Mouse (Mus musculus): ENCODE results near the gene Rnf220.
"Not testable (repeated sequence)": the region's sequence is repeated elsewhere in the genome, so short reads cannot be mapped to it uniquely, and the experiment has no call there.

Rnf220 gene

DNA sequence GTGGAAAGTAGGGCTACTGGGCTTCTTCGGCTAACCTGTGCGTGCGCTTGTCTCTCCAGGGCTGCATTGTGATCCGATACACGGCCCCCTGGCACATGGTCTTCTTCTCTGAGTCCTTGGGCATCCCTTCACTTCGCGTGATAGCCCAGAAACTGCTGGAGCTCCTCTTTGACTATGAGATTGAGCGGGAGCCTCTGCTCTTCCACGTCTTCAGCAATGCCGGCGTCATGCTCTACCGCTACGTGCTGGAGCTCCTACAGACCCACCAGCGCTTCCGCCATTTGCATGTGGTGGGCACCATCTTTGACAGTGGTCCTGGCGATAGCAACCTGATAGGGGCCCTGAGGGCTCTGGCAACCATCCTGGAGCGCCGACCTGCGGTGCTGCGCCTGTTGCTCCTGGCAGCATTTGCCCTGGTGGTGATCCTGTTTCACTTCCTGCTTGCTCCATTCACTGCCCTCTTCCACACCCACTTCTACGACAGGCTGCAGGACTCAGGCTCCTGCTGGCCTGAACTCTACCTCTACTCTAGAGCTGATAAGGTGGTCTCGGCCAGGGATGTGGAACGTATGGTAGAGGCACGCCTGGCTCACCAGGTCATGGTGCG lies 228.9 kb downstream of the Rnf220 start:
- DNase-seq (ENCODE audit: extremely low spot score) = no peak

DNA sequence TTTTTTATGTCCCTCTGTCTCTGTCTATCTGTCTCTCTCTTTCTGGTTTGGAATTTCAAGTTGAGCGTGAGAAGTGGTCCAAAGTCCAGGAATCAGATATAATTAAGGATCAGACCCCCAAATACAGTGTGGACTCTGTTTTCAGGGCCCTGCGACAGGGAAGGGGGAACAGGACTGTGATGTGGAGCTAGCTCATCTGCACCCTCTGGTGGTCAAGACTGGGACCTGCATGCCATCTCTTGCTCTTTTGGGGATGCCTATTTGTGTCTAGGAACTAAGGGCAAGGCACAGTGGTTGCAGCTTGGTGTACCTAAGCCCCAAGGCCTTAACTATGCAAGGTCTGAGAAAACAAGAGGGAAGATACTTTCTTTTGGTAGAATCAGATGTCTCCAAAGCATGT lies 229.6 kb downstream of the Rnf220 start:
- DNase-seq (ENCODE audit: extremely low spot score) = peak; percentile 82

DNA sequence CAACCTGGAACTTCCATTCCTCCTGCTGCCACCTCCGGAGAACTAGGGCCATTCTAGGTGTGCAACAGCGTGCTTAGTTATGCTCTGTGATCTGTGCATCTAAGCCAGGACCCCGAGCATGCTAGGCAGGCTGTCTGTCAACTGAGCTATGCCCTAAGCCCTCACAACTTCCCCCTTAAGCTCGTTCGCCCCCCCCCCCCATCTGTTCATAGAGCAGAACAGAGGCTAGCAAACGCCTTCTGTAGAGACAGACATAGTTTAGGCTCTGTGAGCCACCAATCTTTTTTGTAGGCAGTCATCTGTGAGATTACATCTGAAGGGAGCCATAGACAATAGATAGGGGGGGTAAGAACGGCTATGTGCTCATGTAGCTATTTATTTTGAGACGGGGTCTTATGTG lies 233.9 kb downstream of the Rnf220 start:
- no peak for DNase-seq (ENCODE audit: extremely low spot score)

DNA sequence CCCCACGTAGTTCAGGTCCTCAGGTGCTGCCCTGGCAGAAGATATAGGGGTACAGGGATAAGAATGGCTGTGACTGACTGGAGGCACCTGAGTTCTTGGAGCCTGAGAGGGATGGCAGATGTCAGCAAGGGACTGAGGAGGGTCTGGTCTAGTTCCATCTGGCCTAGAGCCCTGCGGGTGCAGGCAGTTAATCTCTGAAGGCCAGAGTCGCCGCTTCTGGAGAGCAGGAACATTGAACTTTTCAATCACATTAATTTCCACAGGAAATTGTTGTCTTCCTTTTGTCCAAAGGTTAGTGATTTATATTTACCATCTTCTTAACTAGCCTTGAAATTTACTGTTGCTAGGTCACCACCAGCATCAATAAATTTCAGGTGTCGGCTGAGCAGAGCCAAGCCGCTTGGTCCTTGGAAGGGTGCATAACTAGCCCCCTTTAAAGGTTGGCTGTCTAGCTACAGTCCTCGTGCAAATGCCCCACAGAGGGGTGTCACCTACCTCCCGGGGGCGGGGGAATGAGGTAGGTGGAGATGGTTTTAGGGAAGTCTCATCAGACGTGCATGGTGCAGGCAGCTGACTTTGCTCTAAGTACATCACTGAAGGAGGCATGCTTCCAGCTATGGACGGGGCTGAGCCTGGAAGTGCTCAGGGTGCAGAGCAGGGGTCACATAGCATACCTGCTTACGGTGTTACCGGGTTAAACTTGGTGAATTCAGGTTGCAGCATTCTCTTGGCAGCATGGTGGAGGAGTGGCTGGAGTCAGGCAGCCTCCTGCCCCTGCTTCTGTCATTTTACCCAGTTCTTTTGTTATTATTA lies 234.5 kb downstream of the Rnf220 start:
- no peak for DNase-seq (ENCODE audit: extremely low spot score)

DNA sequence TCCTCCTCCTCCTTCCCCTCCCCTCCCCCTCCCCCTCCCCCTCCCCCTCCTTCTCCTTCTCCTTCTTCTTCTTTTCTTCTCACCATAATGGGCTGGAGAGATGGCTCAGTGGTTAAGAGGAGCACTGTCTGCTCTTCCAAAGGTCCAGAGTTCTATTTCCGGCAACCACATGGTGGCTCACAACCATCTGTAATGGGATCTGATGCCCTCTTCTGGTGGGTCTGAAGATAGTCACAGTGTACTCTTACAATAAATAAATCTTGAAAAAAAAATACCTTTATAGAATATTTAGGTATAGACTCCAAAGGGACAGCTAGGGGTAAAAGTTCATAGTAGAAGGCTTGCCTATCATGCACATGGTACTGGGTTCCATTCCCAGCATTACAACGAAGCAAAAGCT lies 235.6 kb downstream of the Rnf220 start:
- no peak for DNase-seq (ENCODE audit: extremely low spot score)

DNA sequence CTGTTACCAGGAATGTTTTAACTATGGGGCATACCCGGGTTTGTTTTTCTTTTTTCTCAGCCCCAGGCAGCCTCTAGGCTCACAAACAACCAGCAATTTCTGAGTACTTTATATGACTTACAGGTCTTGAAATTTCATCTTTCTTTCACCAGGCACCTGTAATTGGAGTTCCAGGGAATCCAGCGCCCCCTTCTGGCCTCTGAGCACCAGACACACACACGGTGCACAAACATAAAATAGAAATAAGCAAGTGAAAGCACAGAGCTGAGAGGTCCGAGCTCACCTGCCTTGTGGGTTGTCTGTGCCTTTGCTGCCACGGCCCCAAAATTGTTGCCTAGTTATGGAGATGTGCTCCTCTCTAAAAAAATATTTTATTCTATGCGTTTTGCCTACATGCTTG lies 236.9 kb downstream of the Rnf220 start:
- not testable (repeated sequence) for DNase-seq (ENCODE audit: extremely low spot score)

DNA sequence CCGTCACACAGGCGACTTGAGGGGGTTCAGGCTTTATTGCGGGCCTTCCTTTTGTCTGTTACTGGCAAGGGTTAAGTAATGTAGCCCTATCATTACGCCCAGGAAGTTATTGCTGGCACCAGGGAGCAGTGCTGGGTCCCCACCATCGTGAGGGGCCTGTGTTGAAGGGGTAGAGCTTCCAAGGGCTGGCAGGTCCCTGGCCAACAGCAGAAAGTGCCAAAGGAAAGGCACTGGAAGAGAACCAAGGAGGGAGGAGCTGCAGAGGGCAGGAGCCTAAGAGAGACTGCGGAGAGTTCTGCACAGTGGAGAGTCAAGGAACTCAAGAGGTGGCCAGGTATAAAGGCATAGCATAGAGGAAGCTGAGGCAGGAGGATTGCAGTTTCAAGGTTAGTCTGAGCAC lies 242.2 kb downstream of the Rnf220 start:
- no peak for DNase-seq (ENCODE audit: extremely low spot score)

DNA sequence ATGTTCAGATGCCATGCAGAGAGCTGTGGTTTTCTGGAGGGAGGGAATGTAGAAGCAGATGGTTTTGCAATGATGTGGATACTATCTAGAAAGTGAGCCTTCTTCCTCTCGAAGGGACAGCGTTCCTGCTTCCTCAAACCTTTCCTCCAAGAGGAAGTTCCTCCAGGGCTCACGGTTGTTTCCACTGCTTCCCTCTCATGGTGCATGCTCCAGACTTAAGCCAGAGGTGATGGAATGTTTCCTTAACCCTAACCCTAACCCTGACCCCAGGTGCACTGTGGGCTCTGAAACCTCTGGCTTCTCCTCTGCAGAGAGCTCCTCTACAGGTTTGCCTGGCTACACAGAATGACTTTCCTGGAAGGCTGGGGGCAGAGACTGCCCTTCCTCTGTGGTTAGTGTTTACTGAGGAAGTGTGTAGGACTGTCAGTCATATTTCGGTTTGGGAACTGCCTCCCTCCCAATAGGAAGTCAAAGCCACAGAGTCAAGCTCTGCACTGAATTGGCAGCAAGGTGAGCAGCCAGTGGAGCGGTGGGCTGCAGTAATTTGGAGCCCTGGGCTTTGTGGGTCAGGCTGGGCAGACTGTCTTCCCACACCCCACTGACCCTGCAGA lies 242.7 kb downstream of the Rnf220 start:
- DNase-seq (ENCODE audit: extremely low spot score) = no peak

DNA sequence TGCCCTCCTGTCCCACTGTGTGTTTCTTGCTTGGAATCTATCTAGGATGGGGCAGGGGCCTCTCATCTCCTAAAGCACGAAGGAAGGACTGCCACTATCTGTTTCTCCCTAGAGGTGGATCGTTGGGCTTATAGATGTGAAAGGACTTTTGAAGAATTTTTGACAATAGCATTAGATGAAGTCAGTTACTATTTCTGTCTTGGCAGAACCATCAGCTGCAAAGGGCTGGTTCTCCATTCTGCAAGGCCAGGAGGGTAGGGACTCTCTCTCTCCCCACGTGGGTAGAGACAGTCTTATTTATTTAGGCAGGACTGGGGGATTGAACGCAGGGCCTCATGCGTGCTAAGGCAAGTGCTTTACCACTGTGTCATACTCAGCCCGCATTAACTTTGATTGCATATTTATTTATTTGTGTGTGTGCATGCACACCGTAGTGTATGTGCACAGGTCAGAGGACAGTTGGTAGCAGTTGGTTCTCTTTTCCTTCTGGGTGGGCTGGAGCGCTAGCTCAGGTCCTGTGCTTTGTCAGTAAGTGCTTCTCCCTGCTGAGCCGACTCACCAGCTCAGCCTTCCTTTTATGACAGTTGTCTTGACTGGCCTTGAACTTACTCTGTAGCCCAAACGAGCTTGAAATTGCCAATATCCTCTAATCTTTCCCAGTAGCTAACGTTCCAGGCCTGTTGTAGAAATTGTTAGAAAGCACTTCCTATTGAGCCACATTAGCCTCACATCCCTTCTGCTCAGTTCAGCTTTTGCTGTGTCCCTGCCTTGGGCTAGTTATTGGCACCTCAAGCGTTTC lies 243.4 kb downstream of the Rnf220 start:
- no peak for DNase-seq (ENCODE audit: extremely low spot score)

DNA sequence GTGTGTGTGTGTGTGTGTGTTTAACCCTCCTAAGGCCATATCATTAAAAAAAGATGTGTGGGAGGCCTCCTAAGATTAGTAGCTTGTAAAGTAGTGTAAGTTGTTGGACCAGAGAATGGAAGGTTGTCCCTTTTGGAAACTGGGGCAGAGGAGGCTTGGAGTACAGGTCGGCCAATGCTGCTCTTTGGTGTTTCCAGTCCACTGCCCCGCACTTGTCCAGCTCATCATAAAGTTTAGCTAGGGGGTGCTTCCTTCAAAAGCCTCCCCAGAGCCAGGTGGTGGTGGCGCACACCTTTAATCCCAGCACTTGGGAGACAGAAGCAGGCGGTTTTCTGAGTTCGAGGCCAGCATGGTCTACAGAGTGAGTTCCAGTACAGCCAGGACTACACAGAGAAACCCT lies 244.1 kb downstream of the Rnf220 start:
- no peak for DNase-seq (ENCODE audit: extremely low spot score)

DNA sequence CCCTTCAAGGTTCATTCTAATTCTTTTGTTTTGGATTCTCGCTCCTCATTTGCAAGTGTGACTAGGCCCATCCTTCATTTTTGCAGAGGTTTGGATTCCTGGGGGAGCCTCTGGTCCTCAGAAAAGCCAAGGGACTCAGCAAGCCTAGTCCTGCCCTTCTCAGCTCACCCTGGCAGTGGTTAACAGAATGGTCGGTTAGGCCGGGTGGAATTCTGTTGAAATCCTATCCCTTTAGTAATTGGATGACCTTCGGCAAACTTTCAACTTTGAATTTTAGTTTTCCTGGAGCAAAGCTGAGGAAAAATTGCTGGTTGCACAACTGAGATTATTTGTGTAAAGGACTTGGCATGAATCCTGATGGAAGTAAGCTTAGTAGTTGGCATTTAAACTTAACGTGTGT lies 244.5 kb downstream of the Rnf220 start:
- DNase-seq (ENCODE audit: extremely low spot score) = no peak

DNA sequence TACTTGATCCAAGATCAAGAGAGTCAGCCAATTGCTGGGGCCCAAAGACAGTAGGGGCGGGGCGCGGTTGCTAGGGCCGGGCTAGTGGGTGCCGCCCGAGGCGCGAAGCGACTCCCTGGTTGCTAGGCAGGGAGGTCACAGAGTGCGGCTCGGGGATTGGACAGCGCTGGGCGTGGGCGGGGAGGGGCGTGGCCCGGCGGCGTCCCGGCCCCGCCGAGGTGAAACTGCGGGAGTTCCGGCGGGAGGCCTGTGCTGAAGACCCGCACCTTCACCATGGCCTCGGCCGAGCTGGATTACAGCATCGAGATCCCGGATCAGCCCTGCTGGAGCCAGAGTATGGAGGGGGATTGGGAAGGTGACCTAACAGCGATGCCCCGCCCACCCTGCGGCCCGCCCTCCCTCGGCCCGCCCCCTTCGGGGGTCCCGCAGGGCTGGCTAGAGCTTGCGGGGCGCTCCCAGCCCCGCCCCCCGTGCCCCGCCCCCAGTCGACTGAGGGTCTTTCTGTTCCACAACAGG lies 245.0 kb downstream of the Rnf220 start, which contains the start of the genes Tmem53 and Armh1:
Gene Tmem53, plus strand, starts transcription at position 151 of the 516 bp plus-strand sequence.
Gene Armh1, minus strand, starts transcription at position 325 of the 516 bp plus-strand sequence.
- peak; percentile 97 for DNase-seq (ENCODE audit: extremely low spot score)

DNA sequence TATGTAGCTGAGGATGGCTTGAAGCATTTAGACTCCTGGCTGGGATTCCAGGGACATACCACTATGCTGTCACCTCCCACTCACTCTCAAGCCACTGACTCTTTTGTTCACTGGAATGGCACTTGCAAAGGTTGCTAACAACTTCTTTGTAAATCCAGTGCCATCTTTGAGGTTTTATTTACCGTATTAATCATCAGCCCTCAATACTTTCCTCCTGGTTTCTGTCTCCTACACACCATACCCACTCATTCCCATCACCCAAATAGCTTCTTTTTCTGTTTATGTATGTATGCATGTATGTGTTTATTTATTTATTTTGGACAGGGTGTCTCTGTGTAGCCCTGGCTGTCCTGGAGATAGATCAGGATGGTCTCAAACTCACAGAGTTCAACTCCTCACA lies 245.9 kb downstream of the Rnf220 start:
- no peak for DNase-seq (ENCODE audit: extremely low spot score)

DNA sequence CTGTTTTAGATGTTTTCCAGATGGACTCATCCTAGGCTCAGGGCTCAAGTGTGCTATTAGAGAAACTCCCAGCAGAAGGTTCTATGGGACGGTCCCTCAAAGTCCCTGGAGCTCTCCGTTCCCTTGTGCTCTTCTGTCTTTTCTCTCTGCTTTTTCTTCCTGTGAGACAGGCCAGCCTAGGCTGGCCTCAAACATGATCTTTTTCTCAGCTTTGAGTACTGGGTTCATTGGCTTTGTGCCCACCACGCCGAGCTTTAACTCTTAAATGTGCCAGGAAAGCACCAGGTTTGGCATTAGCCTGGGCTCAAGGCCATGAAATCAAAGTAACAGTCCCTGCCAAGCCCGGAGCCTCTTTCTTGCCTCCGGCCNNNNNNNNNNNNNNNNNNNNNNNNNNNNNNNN lies 256.0 kb downstream of the Rnf220 start:
- DNase-seq (ENCODE audit: extremely low spot score) = no peak

DNA sequence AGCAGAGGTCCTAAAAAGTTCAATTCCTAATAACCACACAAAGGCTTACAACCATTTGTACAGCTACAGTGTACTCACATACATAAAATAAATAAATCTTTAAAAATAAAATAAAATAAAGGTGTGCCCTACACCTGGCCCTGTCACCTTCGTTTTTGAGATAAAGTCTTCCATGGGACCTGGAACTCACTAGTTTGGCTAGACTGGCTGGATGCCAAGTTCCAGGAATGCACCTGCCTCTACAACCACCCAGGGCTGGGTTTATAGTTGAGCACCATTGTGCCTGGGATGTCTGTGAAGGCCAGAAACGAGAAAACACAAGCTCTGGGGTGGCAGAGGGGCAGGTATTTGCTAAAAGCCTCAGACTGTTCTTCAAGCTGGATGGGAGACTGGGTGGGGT lies 257.7 kb downstream of the Rnf220 start:
- no peak for DNase-seq (ENCODE audit: extremely low spot score)

DNA sequence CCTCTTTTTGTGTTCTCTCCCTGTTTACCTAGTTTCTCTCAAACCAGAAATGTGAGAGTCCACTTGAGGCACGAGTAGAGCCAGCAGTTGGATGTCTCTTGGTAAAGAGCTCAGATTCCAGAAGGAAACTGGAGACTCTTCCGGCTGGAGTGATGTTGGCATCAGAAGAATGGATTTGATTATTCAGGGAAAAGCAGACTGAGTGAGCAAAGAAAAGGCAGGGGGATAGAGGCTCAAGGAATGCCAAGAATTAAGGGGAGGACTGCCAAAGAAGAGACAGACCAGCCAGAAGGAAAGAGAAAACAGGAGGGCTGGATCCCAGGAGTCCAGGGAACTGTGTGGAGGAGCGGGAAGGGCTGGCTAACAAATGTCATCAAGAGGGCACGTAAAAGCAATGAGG lies 261.0 kb downstream of the Rnf220 start:
- DNase-seq (ENCODE audit: extremely low spot score) = no peak

DNA sequence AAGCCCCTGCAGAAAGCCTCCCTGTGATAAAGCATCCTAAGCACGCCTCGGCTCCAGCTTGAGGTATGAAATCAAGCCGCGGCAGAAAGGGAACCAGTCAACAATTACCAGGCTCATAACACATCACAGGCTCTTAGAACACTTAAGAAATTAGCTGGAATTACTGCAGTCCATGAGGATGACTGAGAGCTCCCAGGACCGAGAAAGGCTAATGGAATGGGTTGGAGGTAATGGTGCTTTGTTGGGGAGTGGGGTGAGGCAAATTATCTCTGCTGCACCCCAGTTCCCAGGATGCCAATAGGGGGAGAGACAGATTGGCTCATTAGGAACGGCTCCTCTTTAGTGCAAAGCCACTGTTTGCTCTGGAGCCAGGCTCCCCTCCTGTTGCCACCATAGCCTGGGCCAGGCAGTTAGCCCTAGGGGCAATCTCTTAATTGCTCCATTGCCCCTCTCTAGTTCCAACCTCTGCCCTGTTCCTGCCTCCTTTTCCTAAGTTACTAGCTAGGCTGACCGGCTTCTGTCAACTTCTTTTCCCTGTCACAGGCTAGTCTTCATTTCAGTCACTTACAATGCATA lies 262.6 kb downstream of the Rnf220 start:
- DNase-seq (ENCODE audit: extremely low spot score) = no peak

DNA sequence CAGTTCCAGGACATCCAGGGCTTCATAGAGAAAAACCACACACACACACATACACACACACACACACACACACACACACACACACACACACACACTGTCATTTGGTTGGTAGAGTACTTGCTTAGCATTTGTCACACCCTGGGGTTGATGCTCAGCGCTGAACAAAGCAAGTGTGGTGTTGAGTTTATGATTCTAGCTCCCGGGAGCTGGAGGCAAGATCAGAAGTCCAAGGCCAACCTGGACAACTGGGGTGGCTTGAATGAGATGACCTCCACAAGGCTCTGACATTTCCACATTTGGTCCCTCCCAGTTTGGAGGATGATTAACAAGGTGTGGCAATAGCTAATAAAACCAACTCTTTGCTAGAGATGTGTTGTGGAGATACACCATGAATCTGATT lies 265.6 kb downstream of the Rnf220 start:
- no peak for DNase-seq (ENCODE audit: extremely low spot score)

DNA sequence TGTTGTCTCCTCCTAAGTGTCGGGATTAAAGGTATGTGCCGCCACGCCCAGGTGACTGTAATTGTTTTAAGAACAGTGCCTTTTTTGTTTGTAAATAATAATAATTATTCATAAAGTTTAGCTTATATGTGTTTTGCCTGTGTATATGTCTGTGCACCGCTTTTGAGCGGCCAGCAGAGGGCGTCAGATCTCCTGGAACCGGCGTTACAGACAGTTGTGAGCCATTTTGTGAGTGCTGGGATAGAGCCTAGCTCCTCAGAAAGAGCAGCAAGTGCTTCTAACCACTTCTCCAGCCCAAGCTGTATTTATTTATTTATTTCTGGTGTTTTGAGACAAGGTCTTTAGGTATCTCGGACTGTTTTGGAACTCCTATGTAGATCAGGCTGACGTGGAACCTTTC lies 266.5 kb downstream of the Rnf220 start:
- no peak for DNase-seq (ENCODE audit: extremely low spot score)

DNA sequence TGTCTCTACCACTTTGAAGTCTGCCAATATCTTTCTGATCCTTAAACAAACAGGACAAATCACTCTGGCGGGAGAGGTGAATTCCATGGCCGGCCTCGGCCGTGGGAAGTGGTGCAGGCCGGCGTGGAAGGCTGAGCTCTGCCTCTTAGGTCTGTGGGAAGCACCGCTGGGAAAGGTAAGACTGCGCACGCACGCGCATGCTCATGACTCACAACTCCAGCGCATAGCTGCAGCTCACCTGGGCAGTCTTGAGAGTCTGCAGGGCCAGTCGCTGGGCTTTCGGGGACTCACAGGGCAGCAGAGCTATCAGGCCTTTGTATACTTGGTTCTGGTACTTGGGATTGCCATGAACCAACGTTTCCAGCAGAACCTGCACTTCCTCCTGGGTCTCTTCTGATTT lies 267.3 kb downstream of the Rnf220 start:
- no peak for DNase-seq (ENCODE audit: extremely low spot score)

DNA sequence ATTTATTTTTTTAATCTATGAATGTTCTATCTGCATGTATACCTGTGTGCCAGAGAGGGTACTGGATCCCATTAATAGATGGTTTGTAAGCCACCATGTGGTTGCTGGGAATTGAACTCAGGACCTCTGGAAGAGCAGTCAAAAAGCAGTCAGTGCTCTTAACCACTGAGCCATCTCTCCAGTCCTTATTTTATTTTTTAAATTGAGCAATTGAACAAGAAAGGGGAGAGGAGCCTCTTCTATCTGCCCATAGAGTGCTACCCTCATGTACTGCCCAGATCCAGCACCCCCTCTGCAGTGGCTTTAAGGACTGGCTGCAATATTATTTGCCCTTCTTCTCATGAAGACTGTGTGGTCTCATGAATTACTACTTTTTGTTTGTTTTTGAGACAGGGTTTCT lies 271.6 kb downstream of the Rnf220 start:
- DNase-seq (ENCODE audit: extremely low spot score) = no peak

DNA sequence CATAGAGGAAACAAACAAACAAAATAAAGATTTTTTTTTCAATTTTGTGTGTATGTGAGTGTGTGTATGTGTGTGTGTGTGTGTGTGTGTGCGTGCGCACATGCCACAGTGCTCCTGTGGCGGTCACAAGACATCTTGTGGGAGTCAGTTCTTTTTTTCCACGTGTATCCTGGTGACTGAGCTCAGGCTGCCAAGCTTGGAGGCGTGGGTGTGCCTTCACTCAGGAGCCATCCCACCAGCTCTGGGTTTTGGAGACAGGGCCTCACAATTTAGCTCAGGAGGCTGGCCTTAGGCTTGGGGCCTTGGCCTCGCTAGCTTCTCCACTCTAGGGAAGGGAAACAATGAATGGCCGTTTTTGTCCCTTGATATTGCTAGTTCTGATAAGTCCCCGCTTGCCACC lies 272.7 kb downstream of the Rnf220 start:
- no peak for DNase-seq (ENCODE audit: extremely low spot score)
